Mouse (Mus musculus) ES-Bruce4 (cell line): ENCODE measurements around the gene Ntsr1. TPM values are rescaled to one million over a fixed set of nuclear protein-coding genes. Genes with fewer than 3 reads are reported as not detected.

ENCODE experiments used
- H3K27ac ChIP-seq: 2 replicates; pipeline ENCODE4 v1.5.1; 2012; ENCODE audit warnings: low read length, inconsistent platforms; ENCODE audit not compliant: insufficient read depth
- H3K27me3 ChIP-seq: 2 replicates; pipeline ENCODE4 v1.6.1; 2012; ENCODE audit warnings: mild to moderate bottlenecking, low read length, inconsistent platforms; ENCODE audit not compliant: control insufficient read depth, poor library complexity, insufficient read depth, severe bottlenecking
- H3K36me3 ChIP-seq: 2 replicates; pipeline ENCODE4 v1.6.1; 2012; ENCODE audit warnings: inconsistent platforms, mild to moderate bottlenecking, low read length, moderate library complexity; ENCODE audit not compliant: control insufficient read depth, poor library complexity, insufficient read depth, severe bottlenecking
- H3K4me1 ChIP-seq: one replicate; pipeline ENCODE4 v1.8.1; 2011; ENCODE audit warnings: low read length; ENCODE audit not compliant: control insufficient read depth, insufficient read depth
- H3K4me3 ChIP-seq: 2 replicates; pipeline ENCODE4 v1.5.1; 2011; ENCODE audit warnings: low read depth, mild to moderate bottlenecking, low read length
- H3K9ac ChIP-seq: 2 replicates; pipeline ENCODE4 v1.6.1; 2012; ENCODE audit warnings: low read depth, mild to moderate bottlenecking, inconsistent platforms; ENCODE audit not compliant: poor library complexity, severe bottlenecking
- H3K9me3 ChIP-seq: replicated peaks from 2 replicates; pipeline ENCODE4 v1.6.1; 2012; ENCODE audit warnings: mild to moderate bottlenecking, low read length, inconsistent platforms; ENCODE audit not compliant: control insufficient read depth, poor library complexity, insufficient read depth, severe bottlenecking
- CTCF ChIP-seq: IDR thresholded peaks from one replicate; pipeline ENCODE4 v1.8.1; 2011; ENCODE audit warnings: low read depth, low read length
- EP300 ChIP-seq: IDR thresholded peaks from 2 replicates; pipeline ENCODE4 v1.6.1; 2011; ENCODE audit warnings: low read depth, low read length; ENCODE audit not compliant: insufficient read depth
- POLR2A ChIP-seq: IDR thresholded peaks from one replicate; pipeline ENCODE4 v1.8.1; 2011; ENCODE audit warnings: low read length; ENCODE audit not compliant: insufficient read depth
- polyA plus RNA-seq: library from polyadenylated mRNA; stranded (reverse); fragments of >200 nt; gene quantifications from 2 replicates; pipeline ENCODE4 v1.2.4, GENCODE M21; 2011; ENCODE audit warnings: low read depth; ENCODE audit not compliant: missing spikeins, insufficient read depth, insufficient read length

Ntsr1 gene
- polyA plus RNA-seq: not detected in 2 replicates

DNA sequence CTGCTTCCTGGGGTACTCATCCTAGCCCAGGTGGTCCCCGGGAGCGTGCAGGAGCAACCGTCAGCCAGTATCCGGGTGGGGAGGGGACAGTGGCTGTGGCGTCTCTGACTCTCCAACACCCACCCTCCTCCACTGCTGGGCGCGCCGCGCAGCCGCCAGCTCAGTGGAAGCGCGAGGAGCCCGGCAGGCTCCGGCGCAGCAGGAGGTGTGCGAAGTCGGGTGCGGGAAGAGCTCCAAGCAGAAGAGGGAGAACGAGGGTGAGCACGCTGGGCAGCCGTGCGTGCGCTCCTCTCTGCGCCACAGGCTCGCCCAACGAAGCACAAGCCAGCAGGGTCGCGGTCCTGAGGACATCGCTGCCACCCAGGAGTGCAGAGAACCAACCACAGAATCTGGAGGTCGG, at the start of gene Ntsr1:
Ntsr1 (plus strand) TSS at position 236 of the 400 bp plus-strand sequence.
- H3K36me3 ChIP-seq: no peaks in the 10 kb centered on the region
- H3K9me3 ChIP-seq: no peaks in the 10 kb centered on the region
- H3K27me3 ChIP-seq: no peaks in the 10 kb centered on the region
- H3K4me1 ChIP-seq: no peaks in the 10 kb centered on the region
- no peak within 1 kb of the TSS for H3K9ac ChIP-seq
- no peak within 1 kb of the TSS for H3K27ac ChIP-seq
- no peak for TF ChIP-seq CTCF
- no peak for TF ChIP-seq POLR2A
- TF ChIP-seq EP300: no peak
- peak within 1 kb of the TSS; percentile 27; the same call in 1 of the 2 replicates for H3K4me3 ChIP-seq

DNA sequence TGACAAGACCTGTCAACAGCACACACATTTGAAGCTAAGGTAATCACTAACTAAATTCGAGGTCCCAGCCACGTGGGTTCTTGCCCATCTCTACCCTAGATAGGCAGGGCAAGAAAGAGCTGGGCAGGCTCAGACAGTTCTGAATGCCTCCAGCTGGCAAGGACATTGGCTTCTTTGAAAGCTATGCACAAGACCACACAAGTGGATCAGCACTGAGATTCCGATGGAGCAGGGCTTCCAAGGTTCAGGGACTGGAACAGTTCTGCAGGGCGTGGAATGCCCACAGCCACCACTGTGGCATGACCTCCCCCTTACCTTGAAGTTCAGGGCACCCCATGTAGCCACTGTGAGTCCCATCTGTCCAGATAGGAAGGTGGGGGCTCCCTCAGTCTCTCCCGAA, 49.2 kb upstream of the Ntsr1 start:
- Histone ChIP-seq H3K4me1 (no peaks in the 10 kb centered on the region), H3K27ac (no peak overlapping the region), H3K9me3 (no peaks in the 10 kb centered on the region), H3K36me3 (no peaks in the 10 kb centered on the region), H3K27me3 (no peaks in the 10 kb centered on the region), H3K4me3 (no peak overlapping the region), H3K9ac (no peak overlapping the region)
- TF ChIP-seq EP300 (no peak), POLR2A (no peak), CTCF (no peak)

DNA sequence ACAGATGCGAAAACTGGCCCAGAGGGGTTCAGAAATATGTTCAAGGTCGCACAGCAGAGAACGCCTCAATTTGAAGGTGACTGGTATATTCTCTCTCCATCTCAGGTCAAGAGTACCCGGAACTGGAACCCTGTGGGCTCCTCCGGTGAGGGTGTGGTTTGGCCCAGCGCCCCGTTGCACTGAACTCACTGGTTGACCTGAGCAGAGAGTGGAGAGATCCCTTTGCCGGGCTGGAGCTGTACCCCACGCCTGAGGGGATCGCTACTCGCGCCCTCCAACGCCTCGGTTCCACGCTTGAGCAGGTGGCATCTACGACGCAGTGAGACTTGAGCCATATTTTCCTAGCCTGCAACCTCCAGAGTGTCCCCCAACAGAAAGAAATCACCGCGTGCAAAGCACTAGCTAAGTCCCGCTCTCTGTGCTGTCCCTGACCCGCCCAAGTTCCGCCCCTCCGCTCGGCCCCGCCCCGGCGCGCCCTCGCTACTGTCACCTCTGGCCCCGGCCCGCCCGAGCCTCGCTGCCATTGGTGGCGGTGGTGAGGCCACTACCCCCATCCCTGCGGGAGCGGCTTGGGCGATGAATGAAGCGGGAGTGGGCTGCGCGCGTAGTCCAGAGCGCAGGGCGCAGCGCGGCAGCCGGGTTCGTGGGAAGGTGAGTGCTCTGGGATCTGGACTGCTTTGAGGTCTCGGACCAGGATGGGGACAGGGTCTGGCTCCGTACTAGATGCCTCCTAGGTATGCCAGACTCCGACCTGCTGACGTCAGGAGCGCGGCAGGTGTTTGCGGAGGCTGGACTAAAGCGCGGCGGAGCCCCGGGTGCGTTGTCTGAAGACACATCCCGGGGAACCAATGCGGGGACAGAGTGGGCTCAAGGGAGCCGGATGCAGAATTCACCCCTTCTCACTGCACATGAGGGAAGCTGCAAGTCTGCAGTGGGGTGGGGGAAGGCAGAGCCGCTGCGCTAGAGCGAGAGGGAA, 43.8 kb upstream of the Ntsr1 start, which contains the start of gene Slco4a1:
Slco4a1 (plus strand) TSS at position 523 of the 976 bp plus-strand sequence.
- Histone ChIP-seq H3K4me1 (peaks cover 5% of the 10 kb centered on the region), H3K27ac (no peak within 1 kb of the TSS), H3K36me3 (no peaks in the 10 kb centered on the region), H3K27me3 (no peaks in the 10 kb centered on the region), H3K4me3 (peak within 1 kb of the TSS; percentile 63), H3K9ac (peak within 1 kb of the TSS; percentile 47), H3K9me3 (no peaks in the 10 kb centered on the region)
- TF ChIP-seq CTCF (no peak), POLR2A (peak; percentile 83), EP300 (0 out of 2 replicates have a peak, but pooled peaks have one; percentile 12)

DNA sequence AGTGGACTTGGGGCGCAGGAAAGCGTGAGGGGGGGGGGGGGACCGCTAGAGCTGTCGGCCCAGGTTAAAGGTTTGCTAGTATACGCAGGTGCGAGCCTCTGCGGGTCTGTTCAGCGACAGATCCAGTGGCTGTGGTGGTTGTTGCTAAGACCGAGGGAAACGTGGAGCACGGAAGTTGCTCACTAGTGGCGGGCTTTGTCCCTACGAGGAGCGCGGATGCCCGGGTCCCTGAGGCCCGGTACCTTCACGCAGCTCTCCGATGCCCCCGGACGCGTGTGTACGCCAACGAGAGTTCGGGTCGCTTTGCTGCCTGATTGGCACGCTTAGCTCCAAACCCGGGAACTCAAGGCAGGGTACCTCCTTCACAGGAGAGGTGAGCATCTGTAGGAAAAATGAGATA, 43.1 kb upstream of the Ntsr1 start:
- H3K4me3 ChIP-seq: peak overlapping the region; percentile 60
- H3K36me3 ChIP-seq: no peaks in the 10 kb centered on the region
- peak overlapping the region; percentile 47 for H3K9ac ChIP-seq
- H3K9me3 ChIP-seq: no peaks in the 10 kb centered on the region
- H3K27ac ChIP-seq: no peak overlapping the region
- H3K27me3 ChIP-seq: no peaks in the 10 kb centered on the region
- H3K4me1 ChIP-seq: peaks cover 5% of the 10 kb centered on the region
- TF ChIP-seq CTCF: no peak
- TF ChIP-seq POLR2A: no peak
- no peak for TF ChIP-seq EP300

DNA sequence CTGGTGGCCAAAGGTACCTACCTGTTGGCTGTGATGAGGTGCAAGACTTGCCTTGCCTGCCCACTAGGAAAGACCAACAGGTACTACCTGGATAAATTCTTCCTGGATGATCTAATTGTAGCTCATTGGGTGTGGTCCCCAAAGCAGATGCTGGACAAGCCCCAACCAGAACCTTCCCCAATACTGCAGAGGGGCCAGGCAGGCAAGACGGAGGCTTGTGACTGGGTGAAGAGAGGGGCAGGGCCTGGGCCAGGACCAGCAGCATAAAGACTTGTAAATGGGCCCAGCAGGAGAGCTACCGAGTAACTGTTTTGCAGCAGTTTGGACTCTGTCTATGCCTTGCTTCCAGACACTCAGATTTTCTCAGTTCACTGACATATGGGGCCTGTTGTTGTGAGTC, 42.1 kb upstream of the Ntsr1 start:
- H3K36me3 ChIP-seq: no peaks in the 10 kb centered on the region
- peak overlapping the region; percentile 60; the same call in 1 of the 2 replicates for H3K4me3 ChIP-seq
- peaks cover 5% of the 10 kb centered on the region for H3K4me1 ChIP-seq
- no peak overlapping the region for H3K9ac ChIP-seq
- no peak for TF ChIP-seq CTCF
- TF ChIP-seq EP300: 0 out of 2 replicates have a peak, but pooled peaks have one; percentile 64
- H3K9me3 ChIP-seq: no peaks in the 10 kb centered on the region
- no peaks in the 10 kb centered on the region for H3K27me3 ChIP-seq
- H3K27ac ChIP-seq: peak overlapping the region; percentile 60

GRCm38 (mm10) chr2:180459437-180459836, 40.3 kb upstream of the Ntsr1 start:
- no peaks in the 10 kb centered on the region for H3K9me3 ChIP-seq
- no peak overlapping the region for H3K4me3 ChIP-seq
- H3K4me1 ChIP-seq: peaks cover 5% of the 10 kb centered on the region
- H3K36me3 ChIP-seq: no peaks in the 10 kb centered on the region
- H3K27me3 ChIP-seq: no peaks in the 10 kb centered on the region
- no peak overlapping the region for H3K27ac ChIP-seq
- no peak overlapping the region for H3K9ac ChIP-seq
- TF ChIP-seq EP300 (no peak), POLR2A (no peak), CTCF (no peak)
